15 mouse cellular contexts compared by ENCODE assay signal in the genomic region with DNA sequence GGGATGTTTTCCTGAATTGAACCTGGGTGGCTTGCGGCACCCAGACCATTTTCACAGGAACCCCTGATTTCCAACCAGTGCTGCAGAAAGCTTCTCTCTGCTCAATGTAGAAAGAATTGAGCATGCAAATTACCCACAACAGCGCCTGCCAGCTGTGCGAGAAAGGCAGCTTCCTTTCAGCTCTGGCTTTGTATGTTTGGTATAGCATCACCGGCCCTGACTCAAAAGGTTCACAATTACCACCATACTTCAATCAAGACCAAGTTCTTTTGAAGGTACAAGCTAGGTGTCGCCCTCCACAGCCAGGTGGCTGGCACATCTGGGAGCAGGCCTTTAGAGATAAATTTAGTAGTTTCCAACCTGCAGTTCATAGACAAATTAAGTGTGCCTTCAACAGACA. TPM values are rescaled to one million over a fixed set of nuclear protein-coding genes. Genes with fewer than 3 reads are reported as not detected.
DNase-seq lines count a peak whose midpoint lies in the region; ATAC-seq and TF ChIP-seq lines count a peak whose summit lies in the region.
"Had no signal": no experiment of that assay in that cellular context is flagged by ENCODE, and none has a peak within 500 bp of the region (broad histone marks: within the 10 kb centered on the region; RNA-seq: fewer than 3 reads in every experiment).

No protein-coding gene starts in this region.

- peaks cover 59% of the 10 kb centered on the region for H3K36me3 ChIP-seq in lung, embryonic 14.5 days (ENCODE audit: insufficient read depth)

- no peak overlapping the region for H3K27ac ChIP-seq in lung, embryonic 14.5 days (ENCODE audit: low read depth)
- H3K27ac ChIP-seq: heart, embryonic 10.5 days; neural tube, embryonic 15.5 days; stomach, postnatal 0 days had no signal

- no peaks in the 10 kb centered on the region for H3K27me3 ChIP-seq in lung, embryonic 14.5 days (ENCODE audit: insufficient read depth, low read length)
- H3K27me3 ChIP-seq: neural tube, embryonic 15.5 days had no signal

- 83% methylated on average over 5 of the region's 5 CpGs for WGBS in lung, embryonic 14.5 days

- no peak for ATAC-seq in lung, embryonic 14.5 days (ENCODE audit: insufficient read depth)
- ATAC-seq: intestine, postnatal 0 days had no signal

- DNase-seq in lung, embryonic 14.5 days = no peak
- DNase-seq in lung, postnatal 4 days = no peak
- peak; percentile 22 for DNase-seq in brain, embryonic 14.5 days (ENCODE audit: low read depth)
- peak; percentile 80 for DNase-seq in naive thymus-derived CD4-positive, alpha-beta T cell, adult 2 months (ENCODE audit: low read depth)
- DNase-seq in thymus, postnatal 4 days = peak; percentile 62
- DNase-seq in embryo, embryonic 9.5 days (ENCODE audit: extremely low spot score) = no peak
- no peak for DNase-seq in left cerebral cortex, adult 9 months (ENCODE audit: low spot score in 2 of 2)
- DNase-seq: adrenal gland, postnatal 10 days; cerebellum, adult 11 months; lung, adult 18-20 months; right cerebral cortex, adult 18-20 months had no signal

- no peaks in the 10 kb centered on the region for H3K9me3 ChIP-seq in lung, embryonic 14.5 days (ENCODE audit: low read depth, low read length)
- H3K9me3 ChIP-seq: heart, embryonic 10.5 days; neural tube, embryonic 15.5 days had no signal

- no peak for TF ChIP-seq CTCF in lung, embryonic 14.5 days (IDR thresholded peaks at IDR 0.05; ENCODE audit: low read depth)
- no peak for TF ChIP-seq CTCF in brain, embryonic 14.5 days (IDR thresholded peaks at IDR 0.05; ENCODE audit: borderline replicate concordance, extremely low read depth, insufficient read depth, insufficient read length)

- TF ChIP-seq POLR2A in brain, embryonic 14.5 days (IDR thresholded peaks at IDR 0.05; ENCODE audit: borderline replicate concordance, extremely low read depth, insufficient read depth, insufficient read length, poor library complexity, severe bottlenecking) = no peak

- H3K9ac ChIP-seq in lung, embryonic 14.5 days = no peak overlapping the region
- H3K9ac ChIP-seq: neural tube, embryonic 15.5 days had no signal

- peaks cover 13% of the 10 kb centered on the region for H3K4me1 ChIP-seq in lung, embryonic 14.5 days (ENCODE audit: insufficient read depth)

- H3K4me3 ChIP-seq in lung, embryonic 14.5 days (ENCODE audit: low read depth, low read length) = no peak overlapping the region
- H3K4me3 ChIP-seq: heart, embryonic 10.5 days; neural tube, embryonic 15.5 days had no signal

- H3K4me2 ChIP-seq in lung, embryonic 14.5 days = 0 out of 2 replicates have a peak overlapping the region, but pooled peaks have one; percentile 10
- H3K4me2 ChIP-seq: neural tube, embryonic 15.5 days had no signal

RNA-seq across cellular contexts. Expression of gene Ccne1, which starts 3.2 kb away (rescaled TPM):
- polyA plus RNA-seq in lung, embryonic 14.5 days (2014; fragmentation: Nextera tagmentation; extraction: Ambion mirVana) = 76.4 and 79.8 TPM in 2 replicates
- 12.2 and 14.7 TPM in 2 replicates for polyA plus RNA-seq in brain, embryonic 14.5 days (2012; rRNA removed)

Comparison
In these comparisons a context has a peak if more than half of its experiments do, and no peak if none do; other contexts are left out.
1. DNase-seq: peak in brain, embryonic 14.5 days (single experiment), naive thymus-derived CD4-positive, alpha-beta T cell, adult 2 months (single experiment) and thymus, postnatal 4 days (single experiment); none in lung, embryonic 14.5 days (single experiment), lung, postnatal 4 days (0 of 2), embryo, embryonic 9.5 days (single experiment) and left cerebral cortex, adult 9 months (0 of 2).